Mouse (Mus musculus): ENCODE data around the gene Batf3. TPM values are rescaled to one million over a fixed set of nuclear protein-coding genes. Genes with fewer than 3 reads are reported as not detected.
"Not testable (repeated sequence)": the region's sequence is repeated elsewhere in the genome, so short reads cannot be mapped to it uniquely, and the experiment has no call there.

Gene Batf3
- polyA plus RNA-seq, 1 experiment, result 6.7 TPM

DNA sequence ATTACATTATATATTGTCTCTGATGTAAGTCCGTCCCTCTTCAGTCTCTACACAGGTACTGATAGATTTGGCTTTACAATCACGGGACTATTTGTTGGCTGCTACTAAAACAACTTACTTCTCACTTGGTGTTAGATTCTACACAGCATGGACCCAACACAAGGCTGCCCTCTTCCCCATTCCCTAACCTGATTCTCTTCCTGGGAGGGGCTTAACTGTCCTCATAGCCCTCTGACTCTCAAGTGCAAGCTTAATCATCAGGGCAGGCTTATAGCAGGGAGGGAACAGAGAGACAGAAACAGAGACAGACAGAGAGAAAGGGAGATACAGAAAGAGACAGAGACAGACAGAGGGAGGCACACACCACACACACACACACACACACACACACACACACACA lies 34.0 kb downstream of the Batf3 start:
- no peak for DNase-seq (ENCODE audit: low read depth)

DNA sequence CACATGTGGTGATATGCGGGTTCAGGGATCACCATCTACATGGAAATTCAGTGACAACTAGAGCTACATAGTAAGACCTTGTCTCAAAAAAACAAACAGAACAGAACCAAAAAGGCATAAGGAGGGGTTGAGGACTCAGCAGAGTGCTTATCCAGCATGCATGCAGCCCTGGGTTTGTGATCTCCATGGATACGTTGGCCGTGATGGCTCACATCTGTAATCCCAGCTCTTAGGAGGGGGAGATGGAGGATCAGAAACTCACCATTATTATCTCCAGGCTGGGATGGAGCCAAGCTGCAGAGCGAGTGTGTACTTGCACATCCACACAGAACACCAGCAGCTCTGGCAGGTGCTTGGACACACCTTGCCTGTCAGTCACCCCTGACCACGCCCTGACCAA lies 34.6 kb downstream of the Batf3 start:
- DNase-seq (ENCODE audit: low read depth), result no peak

DNA sequence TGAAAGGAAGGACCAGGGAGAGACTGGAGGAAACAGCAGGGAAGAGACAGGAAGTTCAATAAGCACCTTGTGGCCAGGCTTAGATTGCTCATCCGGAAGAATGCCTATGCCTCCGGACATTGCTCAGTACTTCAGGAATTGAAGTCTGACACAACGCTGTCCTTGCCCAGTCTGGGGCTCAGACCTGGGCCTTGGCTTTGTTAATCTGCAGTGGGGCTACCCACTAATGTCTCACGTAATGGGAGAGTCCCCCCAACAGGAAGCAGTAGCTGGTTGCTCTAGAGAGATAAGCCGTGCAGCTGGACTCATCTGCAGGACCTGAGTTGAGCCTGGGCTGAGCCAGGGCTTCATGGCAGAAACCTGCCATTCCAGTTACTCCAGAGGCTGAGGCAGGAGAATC lies 35.3 kb downstream of the Batf3 start:
- no peak for DNase-seq (ENCODE audit: low read depth)

DNA sequence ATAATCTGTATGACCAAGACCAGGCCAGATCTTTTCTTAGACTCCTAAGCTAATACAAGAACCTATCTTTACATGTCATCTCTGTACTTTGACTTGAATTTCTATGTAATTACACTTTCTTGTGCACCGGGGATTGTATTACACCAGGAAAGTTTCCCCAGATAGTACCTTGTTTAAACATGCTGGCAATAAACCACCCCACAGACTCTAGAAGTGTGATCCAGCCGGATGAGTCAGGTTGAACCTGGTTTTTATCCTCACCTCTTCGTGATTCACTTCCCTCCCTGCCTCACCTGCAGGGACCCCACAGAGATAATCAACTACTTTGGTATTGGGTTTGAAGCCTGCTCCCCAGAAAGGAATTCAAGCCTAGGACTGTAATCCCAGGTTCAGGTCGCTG lies 37.8 kb downstream of the Batf3 start:
- DNase-seq (ENCODE audit: low read depth), result no peak

DNA sequence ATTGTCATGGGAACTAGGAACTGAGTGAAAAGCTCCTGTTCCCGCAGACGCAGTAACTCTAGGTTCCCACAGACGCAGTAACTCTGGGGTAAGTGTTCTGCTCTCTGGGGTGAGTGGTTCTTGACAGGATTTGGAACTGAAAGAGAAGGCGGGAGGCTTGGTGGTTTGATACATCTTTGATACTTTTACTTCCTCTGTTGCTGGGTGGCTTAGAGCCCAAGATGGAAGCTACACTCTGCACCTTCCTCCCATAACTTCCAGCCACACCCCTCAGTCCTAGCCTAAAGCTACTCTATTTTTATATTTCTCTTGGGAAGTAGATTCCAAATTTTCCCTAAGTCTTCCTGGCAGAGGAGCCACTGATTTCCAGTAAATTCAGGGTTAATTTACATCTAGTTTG lies 40.8 kb downstream of the Batf3 start:
- DNase-seq (ENCODE audit: low read depth), result no peak

DNA sequence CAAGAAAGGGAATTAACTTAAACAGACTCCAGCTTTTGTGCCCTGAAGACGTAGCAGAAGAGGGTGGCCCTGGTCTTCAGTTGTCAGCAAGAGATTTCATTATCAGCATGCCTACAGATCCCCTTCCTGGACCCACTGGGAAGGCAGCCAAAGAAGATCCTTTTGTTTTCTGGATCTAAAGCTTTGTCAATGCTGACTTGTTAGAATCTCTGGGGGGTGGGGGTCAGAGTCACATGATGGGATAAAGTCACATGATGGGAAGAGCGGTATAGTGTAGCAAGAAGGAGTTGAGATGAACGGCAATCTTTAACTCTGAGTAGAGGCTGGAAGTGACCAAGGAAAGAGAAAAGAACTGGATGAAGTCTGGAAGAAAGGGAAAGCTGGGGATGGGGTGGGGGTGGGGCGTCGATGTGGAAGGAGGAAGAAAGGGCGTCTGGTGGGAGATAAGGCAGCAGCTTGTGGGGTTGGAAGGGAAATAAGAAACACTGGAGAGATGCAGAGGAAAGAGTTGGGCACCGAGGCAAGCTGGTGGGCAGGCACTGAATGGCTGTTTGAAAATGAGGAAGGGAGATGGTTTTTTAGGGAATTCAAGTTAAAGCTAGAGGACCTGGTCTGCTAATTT lies 41.3 kb downstream of the Batf3 start:
- no peak for DNase-seq (ENCODE audit: low read depth)

DNA sequence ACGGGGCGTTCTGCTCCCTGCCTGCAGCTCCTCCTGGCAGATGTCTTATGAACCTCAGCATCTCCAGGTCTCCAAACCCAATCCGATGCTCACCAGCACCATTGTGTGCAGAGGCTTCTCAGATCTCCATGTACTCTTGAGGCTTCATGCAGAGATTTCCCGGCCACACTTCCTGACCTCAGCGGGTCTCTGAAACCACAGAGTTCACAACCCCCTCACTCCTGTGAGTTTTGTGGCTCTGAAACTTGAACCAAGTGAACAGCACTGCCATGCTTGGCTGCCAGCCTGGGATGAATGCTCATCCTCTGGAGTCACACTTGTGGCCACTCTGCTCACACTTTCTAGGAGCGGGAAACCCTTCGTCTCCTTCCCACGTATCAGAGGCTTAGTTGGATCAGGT lies 43.3 kb downstream of the Batf3 start:
- DNase-seq (ENCODE audit: low read depth), result no peak

DNA sequence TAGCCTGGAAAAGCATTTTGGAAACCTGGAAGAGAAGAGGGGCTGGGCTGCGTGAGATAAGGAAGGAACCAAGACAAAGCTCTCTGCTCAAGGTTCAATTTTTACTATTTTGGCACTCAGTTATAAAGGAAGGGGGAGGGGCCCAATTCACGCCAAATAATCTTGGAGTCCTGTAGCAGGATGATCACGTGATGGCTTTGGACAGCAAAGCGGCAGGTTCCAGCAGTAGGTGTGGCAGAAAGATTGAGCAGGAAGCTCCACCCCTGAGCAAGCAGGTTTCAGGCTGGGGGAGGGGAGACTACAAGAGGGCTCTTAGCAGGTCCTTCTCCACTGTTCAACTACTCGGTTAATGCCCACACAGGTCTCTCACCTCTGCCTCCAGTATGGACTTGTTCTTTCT lies 51.8 kb downstream of the Batf3 start:
- not testable (repeated sequence) for DNase-seq (ENCODE audit: low read depth)

DNA sequence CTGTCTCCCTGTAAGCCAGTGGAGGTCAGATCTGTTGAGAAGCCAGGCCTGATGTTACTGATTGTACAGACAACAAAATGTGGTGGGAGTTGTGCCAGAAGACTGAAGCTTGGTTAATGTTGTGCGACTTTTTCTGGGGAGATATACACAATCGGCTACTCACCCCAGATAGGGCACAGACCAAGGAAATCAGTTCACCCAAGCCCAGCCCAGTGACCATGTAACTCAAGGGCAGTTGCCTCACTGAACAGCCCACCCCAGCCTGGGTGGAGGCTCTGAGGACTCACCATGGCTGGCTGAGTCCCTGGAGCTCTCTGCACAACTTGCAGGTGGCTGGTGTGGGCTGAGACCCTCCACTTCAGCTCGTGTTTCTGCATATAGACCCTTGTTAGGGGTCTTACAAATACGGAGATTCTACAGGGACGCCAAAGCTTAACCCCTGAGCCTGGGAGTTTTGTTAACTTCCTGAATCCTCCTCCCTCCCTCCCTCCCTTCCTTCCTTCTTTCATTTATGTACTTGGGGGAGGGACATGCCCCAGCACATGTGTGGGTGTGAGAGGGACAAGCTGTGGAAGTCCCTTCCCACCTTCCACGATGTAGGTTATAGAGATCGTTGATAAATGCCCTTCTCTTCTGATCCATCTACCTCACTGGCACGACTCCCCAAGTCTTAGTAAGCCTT lies 53.4 kb downstream of the Batf3 start:
- no peak for DNase-seq (ENCODE audit: low read depth)

DNA sequence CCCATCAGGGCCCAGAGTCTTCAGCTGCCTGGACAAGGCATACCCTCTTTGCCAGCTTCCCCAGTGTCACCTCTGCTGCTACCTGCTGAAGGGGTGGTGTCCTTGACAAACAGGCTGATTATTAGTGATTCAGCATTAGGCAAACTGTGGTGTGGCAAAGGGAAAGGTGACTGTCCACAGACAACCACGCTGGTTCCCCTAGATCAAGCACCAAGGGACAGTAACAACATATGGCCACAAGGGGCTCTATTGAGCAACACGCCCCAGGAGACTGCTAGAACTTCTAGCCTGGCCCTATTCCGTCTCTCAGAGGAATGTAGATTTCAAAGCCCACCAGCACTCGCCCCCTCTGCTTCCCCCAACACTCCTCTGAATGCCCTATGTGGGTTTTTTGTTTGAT lies 55.4 kb downstream of the Batf3 start:
- no peak for DNase-seq (ENCODE audit: low read depth)

DNA sequence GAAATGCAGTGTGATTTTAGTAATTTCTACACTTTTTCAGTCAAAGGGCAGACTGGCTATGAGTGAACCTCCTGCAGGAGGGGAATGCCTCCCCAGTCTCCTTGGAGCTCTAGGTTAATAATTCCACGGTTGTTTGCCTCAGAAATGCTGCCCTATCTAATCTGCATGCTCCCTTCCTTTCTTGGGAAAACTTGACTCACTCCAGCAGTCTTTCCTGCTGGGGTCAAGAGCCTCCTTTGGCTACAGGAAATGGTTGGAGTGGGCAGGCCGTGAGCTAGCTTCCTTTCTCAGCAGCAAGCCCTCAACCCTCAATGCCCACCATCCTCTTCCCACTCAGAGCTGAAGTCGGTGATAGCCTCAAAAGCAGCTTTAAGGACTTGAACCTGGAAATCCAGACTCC lies 56.7 kb downstream of the Batf3 start:
- DNase-seq (ENCODE audit: low read depth), result no peak

Other genes starting within 250 kb of the Batf3 start
- 6.6 and 7.9 TPM in 2 replicates for gene Rps6kc1, start 186.1 kb upstream of the Batf3 start, polyA plus RNA-seq (2012; rRNA removed)
- gene Angel2, start 172.7 kb upstream of the Batf3 start, polyA plus RNA-seq (2012; rRNA removed), result 25.6 and 29.3 TPM in 2 replicates
- gene Vash2, start 118.6 kb upstream of the Batf3 start, polyA plus RNA-seq (2012; rRNA removed), result 12.9 and 14.4 TPM in 2 replicates
- 10.9 and 13.3 TPM in 2 replicates for gene Flvcr1, start 71.7 kb upstream of the Batf3 start, polyA plus RNA-seq (2012; rRNA removed)
- not detected in 2 replicates for gene Spata45, start 61.2 kb upstream of the Batf3 start, polyA plus RNA-seq (2012; rRNA removed)
- 8.8 and 12.6 TPM in 2 replicates for gene Tatdn3, start 34.9 kb upstream of the Batf3 start, polyA plus RNA-seq (2012; rRNA removed)
- 0.31 and 1.4 TPM in 2 replicates for gene Nsl1, start 34.8 kb upstream of the Batf3 start, polyA plus RNA-seq (2012; rRNA removed)
- gene Fam71a, start 67.0 kb downstream of the Batf3 start, polyA plus RNA-seq (2012; rRNA removed), result 0.05 and 0.28 TPM in 2 replicates
- 4.5 and 4.9 TPM in 2 replicates for gene Atf3, start 120.2 kb downstream of the Batf3 start, polyA plus RNA-seq (2012; rRNA removed)
- 129 and 145 TPM in 2 replicates for gene Nenf, start 220.3 kb downstream of the Batf3 start, polyA plus RNA-seq (2012; rRNA removed)
- 7.2 and 8.1 TPM in 2 replicates for gene Tmem206, start 228.1 kb downstream of the Batf3 start, polyA plus RNA-seq (2012; rRNA removed)